Mouse (Mus musculus) E14TG2a.4 (cell line): ENCODE results near the gene Noa1.

Experiments
- CTCF ChIP-seq: conservative IDR thresholded peaks from 2 replicates; pipeline ENCODE4 v1.5.1; 2014; ENCODE audit warnings: low read length
- POU5F1 ChIP-seq: IDR thresholded peaks from 2 replicates; pipeline ENCODE4 v1.6.1; 2014; ENCODE audit warnings: low read length, borderline replicate concordance

GRCm38 (mm10) chr5:77349971-77350658, 40.2 kb upstream of the Noa1 start:
- TF ChIP-seq CTCF (peak; percentile 80), POU5F1 (no peak)
